Mouse (Mus musculus) adipocyte (in vitro differentiated cells): ENCODE results near the gene Tfcp2.
"Not testable (repeated sequence)": the region's sequence is repeated elsewhere in the genome, so short reads cannot be mapped to it uniquely, and the experiment has no call there.

ENCODE experiments used
- DNase-seq: peaks from one replicate; pipeline ENCODE4 v3.0.0-alpha.2; 2016; ENCODE audit warnings: low spot score

The Tfcp2 gene

GRCm38 (mm10) chr15:100556378-100556777 lies 4.6 kb upstream of the Tfcp2 start:
- DNase-seq: no peak

- DNase-seq: no peak
Measured at GRCm38 (mm10) chr15:100555965-100556364, 4.2 kb upstream of the Tfcp2 start.

GRCm38 (mm10) chr15:100550280-100550679 lies 1.5 kb downstream of the Tfcp2 start:
- DNase-seq: no peak

- DNase-seq: not testable (repeated sequence)
Measured at GRCm38 (mm10) chr15:100543651-100544030, 8.2 kb downstream of the Tfcp2 start.

GRCm38 (mm10) chr15:100542876-100543650 lies 8.7 kb downstream of the Tfcp2 start:
- not testable (repeated sequence) for DNase-seq

GRCm38 (mm10) chr15:100541426-100541825 lies 10.4 kb downstream of the Tfcp2 start:
- no peak for DNase-seq

- DNase-seq: not testable (repeated sequence)
Measured at GRCm38 (mm10) chr15:100541001-100541400, 10.8 kb downstream of the Tfcp2 start.

GRCm38 (mm10) chr15:100539411-100539810 lies 12.4 kb downstream of the Tfcp2 start:
- no peak for DNase-seq

GRCm38 (mm10) chr15:100537913-100538312 lies 13.9 kb downstream of the Tfcp2 start:
- peak; percentile 62 for DNase-seq

- DNase-seq: no peak
Measured at GRCm38 (mm10) chr15:100527900-100528299, 23.9 kb downstream of the Tfcp2 start.

GRCm38 (mm10) chr15:100525405-100525804 lies 26.4 kb downstream of the Tfcp2 start:
- no peak for DNase-seq

- DNase-seq: no peak
Measured at GRCm38 (mm10) chr15:100520306-100520705, 31.5 kb downstream of the Tfcp2 start.

GRCm38 (mm10) chr15:100515121-100515520 lies 36.7 kb downstream of the Tfcp2 start:
- DNase-seq: no peak

- no peak for DNase-seq
Measured at GRCm38 (mm10) chr15:100513387-100513786, 38.4 kb downstream of the Tfcp2 start.

- DNase-seq: no peak
Measured at GRCm38 (mm10) chr15:100510072-100510471, 41.7 kb downstream of the Tfcp2 start.

- no peak for DNase-seq
Measured at GRCm38 (mm10) chr15:100508454-100509167, 43.2 kb downstream of the Tfcp2 start.

- DNase-seq: not testable (repeated sequence)
Measured at GRCm38 (mm10) chr15:100499506-100499905, 52.3 kb downstream of the Tfcp2 start.

- DNase-seq: peak; percentile 92
Measured at GRCm38 (mm10) chr15:100495102-100495501, 56.7 kb downstream of the Tfcp2 start, which contains the start of gene Csrnp2. Gene Csrnp2 (minus strand): TSS chr15:100495488.

- peak; percentile 22 for DNase-seq
Measured at GRCm38 (mm10) chr15:100494647-100495046, 57.2 kb downstream of the Tfcp2 start.

- DNase-seq: no peak
Measured at GRCm38 (mm10) chr15:100491966-100492365, 59.8 kb downstream of the Tfcp2 start.

- no peak for DNase-seq
Measured at GRCm38 (mm10) chr15:100489263-100489662, 62.5 kb downstream of the Tfcp2 start.

GRCm38 (mm10) chr15:100488297-100488696 lies 63.5 kb downstream of the Tfcp2 start:
- not testable (repeated sequence) for DNase-seq

GRCm38 (mm10) chr15:100487050-100487449 lies 64.8 kb downstream of the Tfcp2 start:
- no peak for DNase-seq
